Comparison of ENCODE assay signal across 9 mouse cellular contexts in the genomic region with DNA sequence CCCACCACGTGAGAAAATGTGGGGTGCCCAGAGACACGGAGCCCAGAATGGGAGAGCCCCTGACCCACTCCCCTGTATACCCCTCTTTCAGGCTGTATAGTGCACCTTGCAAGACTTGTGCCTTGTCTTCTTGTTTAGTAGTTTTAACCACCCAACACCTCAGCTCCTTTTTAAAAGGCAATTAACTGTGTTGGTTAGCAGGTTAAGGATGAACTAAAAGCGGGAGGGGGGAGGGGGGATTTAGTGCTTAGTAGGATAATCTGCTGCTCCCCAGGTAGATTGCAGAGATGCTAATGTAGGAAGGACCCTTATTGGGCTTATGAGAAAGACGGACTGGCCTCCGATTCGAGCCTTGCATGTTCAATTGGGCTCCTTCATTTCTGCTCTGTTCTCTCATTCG. TPM values are rescaled to one million over a fixed set of nuclear protein-coding genes. Genes with fewer than 3 reads are reported as not detected.
A peak's percentile ranks its signal among the peaks of the same experiment; 100 is the strongest.
DNase-seq lines count a peak whose midpoint lies in the region; ATAC-seq and TF ChIP-seq lines count a peak whose summit lies in the region.
"Had no signal": no experiment of that assay in that cellular context is flagged by ENCODE, and none has a peak within 500 bp of the region (broad histone marks: within the 10 kb centered on the region; RNA-seq: fewer than 3 reads in every experiment).

No protein-coding gene starts in this region.

- peaks cover 14% of the 10 kb centered on the region; the same call in 1 of the 2 replicates for H3K4me1 ChIP-seq in heart, embryonic 12.5 days (replicated peaks)
- peaks cover 3% of the 10 kb centered on the region; the same call in 1 of the 2 replicates for H3K4me1 ChIP-seq in cortical plate, adult 2 months (ENCODE audit: control insufficient read depth, insufficient read depth, low read length)
- peaks cover 12% of the 10 kb centered on the region; the same call in 1 of the 2 replicates for H3K4me1 ChIP-seq in hindbrain, embryonic 10.5 days (replicated peaks)
- H3K4me1 ChIP-seq in midbrain, embryonic 15.5 days = peaks cover 13% of the 10 kb centered on the region

- no peaks in the 10 kb centered on the region for H3K9me3 ChIP-seq in heart, embryonic 12.5 days (replicated peaks)
- no peaks in the 10 kb centered on the region for H3K9me3 ChIP-seq in hindbrain, embryonic 10.5 days
- no peaks in the 10 kb centered on the region for H3K9me3 ChIP-seq in midbrain, embryonic 15.5 days

- H3K9ac ChIP-seq in heart, embryonic 12.5 days = peak overlapping the region; percentile 36; the same call in 1 of the 2 replicates
- H3K9ac ChIP-seq in midbrain, embryonic 15.5 days = peak overlapping the region; percentile 38; the same call in 1 of the 2 replicates

- peak overlapping the region; percentile 53 for H3K4me3 ChIP-seq in heart, embryonic 12.5 days
- peak overlapping the region; percentile 37 for H3K4me3 ChIP-seq in cortical plate, adult 2 months (ENCODE audit: insufficient read depth, low read length)
- H3K4me3 ChIP-seq in hindbrain, embryonic 10.5 days = peak overlapping the region; percentile 57
- peak overlapping the region; percentile 47 for H3K4me3 ChIP-seq in midbrain, embryonic 15.5 days

- no peak for TF ChIP-seq POLR2A in cortical plate, adult 2 months (IDR thresholded peaks at IDR 0.05; ENCODE audit: extremely low read depth, insufficient read depth, low read length)

- ATAC-seq in heart, embryonic 12.5 days (ENCODE audit: insufficient number of reproducible peaks, low FRiP score) = no peak
- 0 out of 2 replicates have a peak, but pooled peaks have one; percentile 35 for ATAC-seq in midbrain, embryonic 15.5 days (replicated peaks)

- peaks cover 4% of the 10 kb centered on the region for H3K27me3 ChIP-seq in heart, embryonic 12.5 days (replicated peaks)
- peaks cover 49% of the 10 kb centered on the region for H3K27me3 ChIP-seq in hindbrain, embryonic 10.5 days (ENCODE audit: insufficient read depth, poor library complexity, severe bottlenecking)
- peaks cover 7% of the 10 kb centered on the region; the same call in 1 of the 2 replicates for H3K27me3 ChIP-seq in midbrain, embryonic 15.5 days (replicated peaks)

- no peak for DNase-seq in heart, adult 9 months (ENCODE audit: low spot score in 2 of 2)
- DNase-seq in hindbrain, embryonic 10.5 days (ENCODE audit: low spot score) = peak; percentile 11
- DNase-seq in layer of hippocampus, postnatal 14 days (ENCODE audit: low spot score in 2 of 2) = no peak
- no peak for DNase-seq in yolk sac, embryonic 10.5 days (ENCODE audit: low spot score)
- no peak for DNase-seq in left cerebral cortex, postnatal 14 days (ENCODE audit: low spot score in 2 of 2)

- WGBS in heart, embryonic 12.5 days = 8% methylated on average over 7 of the region's 7 CpGs
- 11% methylated on average over 7 of the region's 7 CpGs for WGBS in hindbrain, embryonic 10.5 days
- WGBS in midbrain, embryonic 15.5 days = under 1% methylated on average over 7 of the region's 7 CpGs

- H3K36me3 ChIP-seq in heart, embryonic 12.5 days = no peaks in the 10 kb centered on the region
- H3K36me3 ChIP-seq in hindbrain, embryonic 10.5 days = no peaks in the 10 kb centered on the region
- no peaks in the 10 kb centered on the region for H3K36me3 ChIP-seq in midbrain, embryonic 15.5 days (replicated peaks)

- TF ChIP-seq CTCF in cortical plate, adult 2 months (IDR thresholded peaks at IDR 0.05; ENCODE audit: extremely low read depth, insufficient read depth, low read length) = no peak

- intact Hi-C loops in left cerebral cortex, postnatal 14 days (cut with DNase I) = loop anchor here (5.0 kb wide), 2 partner anchors 164 to 629 kb away; a partner anchor contains a TSS

- no peak overlapping the region for H3K27ac ChIP-seq in heart, embryonic 12.5 days (ENCODE audit: poor library complexity, severe bottlenecking)
- H3K27ac ChIP-seq in cortical plate, adult 2 months (ENCODE audit: insufficient read depth, low read length) = peak overlapping the region; percentile 91; the same call in 1 of the 2 replicates
- no peak overlapping the region for H3K27ac ChIP-seq in hindbrain, embryonic 10.5 days
- H3K27ac ChIP-seq in midbrain, embryonic 15.5 days = no peak overlapping the region

- H3K4me2 ChIP-seq in heart, embryonic 12.5 days = peak overlapping the region; percentile 90
- peak overlapping the region; percentile 83 for H3K4me2 ChIP-seq in midbrain, embryonic 15.5 days

RNA-seq across cellular contexts. Expression of a gene that starts 1.0 kb away (rescaled TPM):
- 1.4 and 1.5 TPM in 2 replicates for polyA plus RNA-seq in heart, embryonic 12.5 days (2016; fragmentation: Nextera tagmentation; extraction: Ambion mirVana)
- polyA plus RNA-seq in cortical plate, adult 2 months (2012; rRNA removed) = 28.6 and 29.9 TPM in 2 replicates
- polyA plus RNA-seq in hindbrain, embryonic 10.5 days (2016; fragmentation: Nextera tagmentation; extraction: Ambion mirVana) = 0.29 and 0.49 TPM in 2 replicates
- polyA plus RNA-seq in midbrain, embryonic 15.5 days (2015; fragmentation: Nextera tagmentation; extraction: Ambion mirVana) = 5.4 and 6.6 TPM in 2 replicates
- 10 to 100 TPM; 23.1 to 23.9 TPM for total RNA-seq in layer of hippocampus, postnatal 14 days (2021)
- 10 to 100 TPM; 23.0 to 27.3 TPM for total RNA-seq in left cerebral cortex, postnatal 14 days (2021)

RNA-seq across cellular contexts. Expression of a gene that starts 10.1 kb away (rescaled TPM):
- polyA plus RNA-seq in heart, embryonic 12.5 days (2016; fragmentation: Nextera tagmentation; extraction: Ambion mirVana) = 0.08 TPM in 1 of 2 replicates, not detected in the other
- polyA plus RNA-seq in cortical plate, adult 2 months (2012; rRNA removed) = 6.2 and 6.8 TPM in 2 replicates
- 0.06 TPM in 1 of 2 replicates, not detected in the other for polyA plus RNA-seq in hindbrain, embryonic 10.5 days (2016; fragmentation: Nextera tagmentation; extraction: Ambion mirVana)
- 1.4 TPM in 2 replicates for polyA plus RNA-seq in midbrain, embryonic 15.5 days (2015; fragmentation: Nextera tagmentation; extraction: Ambion mirVana)
- 1 to 10 TPM; 6.3 to 6.8 TPM for total RNA-seq in layer of hippocampus, postnatal 14 days (2021)
- 1 to 10 TPM; 3.8 to 5.1 TPM for total RNA-seq in left cerebral cortex, postnatal 14 days (2021)
- polyA plus RNA-seq: embryonic facial prominence, embryonic 11.5 days had no signal
